Mouse (Mus musculus): Measurements from ENCODE around the gene Myl6. TPM values are rescaled to one million over a fixed set of nuclear protein-coding genes. Genes with fewer than 3 reads are reported as not detected.

Gene Myl6
- total RNA-seq, 2 experiments from 2014 or later = 485 to 542 TPM

Small RNAs within 50 kb of the gene (microRNA-seq; reads per million reads assigned to microRNA genes)
- not detected for gene Mir6916
- gene Mir8105 = not detected

Other genes with a start within 250 kb of the Myl6 start
- gene Apon, start 240.0 kb downstream of the Myl6 start, total RNA-seq (2021) = under 1 TPM; 0.32 to 0.70 TPM
- 1 to 10 TPM in 1 of 2 experiments, not detected in 1; 1.6 TPM for gene Apof, start 225.5 kb downstream of the Myl6 start, total RNA-seq (2021)
- gene Stat2, start 223.6 kb downstream of the Myl6 start, total RNA-seq (2021) = 10 to 100 TPM in 1 of 2 experiments, 1 to 10 TPM in 1; 9.3 to 10.2 TPM
- gene Il23a, start 195.4 kb downstream of the Myl6 start, total RNA-seq (2021) = not detected
- 10 to 100 TPM; 17.2 to 19.5 TPM for gene Pan2, start 190.8 kb downstream of the Myl6 start, total RNA-seq (2021)
- 100 to 1,000 TPM in 1 of 2 experiments, 10 to 100 TPM in 1; 94.1 to 100 TPM for gene Cnpy2, start 171.7 kb downstream of the Myl6 start, total RNA-seq (2021)
- 100 to 1,000 TPM; 403 to 430 TPM for gene Cs, start 156.4 kb downstream of the Myl6 start, total RNA-seq (2021)
- 100 to 1,000 TPM; 115 to 133 TPM for gene Coq10a, start 125.1 kb downstream of the Myl6 start, total RNA-seq (2021)
- gene Ankrd52, start 117.0 kb downstream of the Myl6 start, total RNA-seq (2021) = 10 to 100 TPM; 45.3 to 48.3 TPM
- gene Slc39a5, start 92.9 kb downstream of the Myl6 start, total RNA-seq (2021) = under 1 TPM in 1 of 2 experiments, not detected in 1; 0.23 TPM
- 10 to 100 TPM; 48.0 to 50.7 TPM for gene Nabp2, start 82.7 kb downstream of the Myl6 start, total RNA-seq (2021)
- gene Rnf41, start 82.5 kb downstream of the Myl6 start, total RNA-seq (2021) = 10 to 100 TPM; 21.9 to 24.0 TPM
- gene Smarcc2, start 34.9 kb downstream of the Myl6 start, total RNA-seq (2021) = 10 to 100 TPM; 90.8 to 91.2 TPM
- gene Myl6b, start 4.5 kb upstream of the Myl6 start, total RNA-seq (2021) = 100 to 1,000 TPM; 119 to 139 TPM
- 10 to 100 TPM; 49.6 to 50.5 TPM for gene Esyt1, start 31.7 kb upstream of the Myl6 start, total RNA-seq (2021)
- gene Zc3h10, start 53.6 kb upstream of the Myl6 start, total RNA-seq (2021) = 1 to 10 TPM; 6.7 to 9.9 TPM
- gene Rpl41, start 55.2 kb upstream of the Myl6 start, total RNA-seq (2021) = 1,000 to 10,000 TPM; 2,741 to 3,076 TPM
- 10 to 100 TPM; 84.8 to 91.4 TPM for gene Pa2g4, start 71.8 kb upstream of the Myl6 start, total RNA-seq (2021)
- 10 to 100 TPM; 18.0 to 19.0 TPM for gene Erbb3, start 95.5 kb upstream of the Myl6 start, total RNA-seq (2021)
- gene Rps26, start 132.6 kb upstream of the Myl6 start, total RNA-seq (2021) = 100 to 1,000 TPM; 757 to 856 TPM
- 1 to 10 TPM in 1 of 2 experiments, under 1 TPM in 1; 0.93 to 1.4 TPM for gene Ikzf4, start 151.8 kb upstream of the Myl6 start, total RNA-seq (2021)
- gene Suox, start 179.9 kb upstream of the Myl6 start, total RNA-seq (2021) = 10 to 100 TPM; 12.0 to 13.1 TPM
- gene Rab5b, start 202.1 kb upstream of the Myl6 start, total RNA-seq (2021) = 10 to 100 TPM; 85.8 to 88.8 TPM
- 1 to 10 TPM; 4.0 to 5.2 TPM for gene Pmel, start 210.1 kb upstream of the Myl6 start, total RNA-seq (2021)
- gene Cdk2, start 210.9 kb upstream of the Myl6 start, total RNA-seq (2021) = 10 to 100 TPM; 38.7 to 42.8 TPM